Mouse (Mus musculus) lung, postnatal 14 days (tissue): ENCODE results near the gene Lrrc47.

Source experiments
- DNase-seq: peaks from one replicate; pipeline ENCODE4 v3.0.0; 2021

The Lrrc47 gene

GRCm38 (mm10) chr4:154023754-154024601 is 12.4 kb downstream of the Lrrc47 start:
- no peak for DNase-seq

GRCm38 (mm10) chr4:154024729-154025521 is 13.4 kb downstream of the Lrrc47 start:
- DNase-seq, result no peak

GRCm38 (mm10) chr4:154025641-154026440 is 14.3 kb downstream of the Lrrc47 start, which contains the start of gene Smim1:
Smim1 (minus strand) TSS chr4:154026230.
- DNase-seq, result peak; percentile 84

- no peak for DNase-seq
Measured at GRCm38 (mm10) chr4:154026441-154026761, 14.9 kb downstream of the Lrrc47 start.

GRCm38 (mm10) chr4:154028066-154028465 is 16.5 kb downstream of the Lrrc47 start:
- DNase-seq, result no peak

GRCm38 (mm10) chr4:154028646-154029045 is 17.1 kb downstream of the Lrrc47 start:
- DNase-seq, result no peak

GRCm38 (mm10) chr4:154037123-154037522 is 25.6 kb downstream of the Lrrc47 start:
- no peak for DNase-seq

GRCm38 (mm10) chr4:154042577-154042976 is 31.0 kb downstream of the Lrrc47 start, which contains the start of gene Ccdc27:
Ccdc27 (minus strand) TSS chr4:154042677.
- DNase-seq, result no peak

GRCm38 (mm10) chr4:154045837-154046236 is 34.3 kb downstream of the Lrrc47 start:
- no peak for DNase-seq

- no peak for DNase-seq
Measured at GRCm38 (mm10) chr4:154051401-154051800, 39.9 kb downstream of the Lrrc47 start.

GRCm38 (mm10) chr4:154053065-154053464 is 41.5 kb downstream of the Lrrc47 start:
- DNase-seq, result no peak

- DNase-seq, result no peak
Measured at GRCm38 (mm10) chr4:154055482-154055881, 44.0 kb downstream of the Lrrc47 start.

- no peak for DNase-seq
Measured at GRCm38 (mm10) chr4:154056046-154056445, 44.5 kb downstream of the Lrrc47 start.

- DNase-seq, result no peak
Measured at GRCm38 (mm10) chr4:154056661-154057060, 45.1 kb downstream of the Lrrc47 start.

- no peak for DNase-seq
Measured at GRCm38 (mm10) chr4:154057696-154058095, 46.2 kb downstream of the Lrrc47 start.

GRCm38 (mm10) chr4:154064827-154065773 is 53.6 kb downstream of the Lrrc47 start:
- peak; percentile 34 for DNase-seq

- DNase-seq, result peak; percentile 20
Measured at GRCm38 (mm10) chr4:154070896-154071295, 59.4 kb downstream of the Lrrc47 start.
